Mouse (Mus musculus): ENCODE results near the gene Gsg1. TPM values are rescaled to one million over a fixed set of nuclear protein-coding genes. Genes with fewer than 3 reads are reported as not detected.
A peak's percentile ranks its signal among the peaks of the same experiment; 100 is the strongest.

Gene Gsg1
- 0.87 and 1.6 TPM in 2 replicates for polyA plus RNA-seq (2015; fragmentation: Nextera tagmentation; extraction: Ambion mirVana)

- H3K4me3 ChIP-seq (replicated peaks; ENCODE audit: low read length) = no peak within 1 kb of the TSS
- peaks cover 27% of the 10 kb centered on the region for H3K4me1 ChIP-seq (ENCODE audit: control insufficient read depth, insufficient read depth, low read length)
- no peaks in the 10 kb centered on the region for H3K27me3 ChIP-seq (ENCODE audit: control insufficient read depth, insufficient read depth, low read length)
- no peak within 1 kb of the TSS for H3K27ac ChIP-seq (ENCODE audit: low read length)
- H3K9ac ChIP-seq (ENCODE audit: low read length) = no peak within 1 kb of the TSS
- H3K9me3 ChIP-seq (replicated peaks; ENCODE audit: control insufficient read depth, low read length) = peaks cover 6% of the 10 kb centered on the region; the same call in 1 of the 2 replicates
- H3K4me2 ChIP-seq (ENCODE audit: low read depth, low read length) = no peak within 1 kb of the TSS
- 80% methylated on average over 7 of the region's 7 CpGs for WGBS
- no peaks in the 10 kb centered on the region for H3K36me3 ChIP-seq (ENCODE audit: control insufficient read depth, insufficient read depth, low read length)
- ATAC-seq (ENCODE audit: insufficient read depth, low FRiP score) = no peak
Observed at GRCm38 (mm10) chr6:135254153-135254552, at the start of gene Gsg1. Gene Gsg1, minus strand, starts transcription at chr6:135254351.

- H3K36me3 ChIP-seq (ENCODE audit: control insufficient read depth, insufficient read depth, low read length) = no peaks in the 10 kb centered on the region
- H3K4me1 ChIP-seq (ENCODE audit: control insufficient read depth, insufficient read depth, low read length) = peaks cover 14% of the 10 kb centered on the region; the same call in 1 of the 2 replicates
- H3K9ac ChIP-seq (ENCODE audit: low read length) = no peak overlapping the region
- no peak overlapping the region for H3K4me3 ChIP-seq (replicated peaks; ENCODE audit: low read length)
- no peak for ATAC-seq (ENCODE audit: insufficient read depth, low FRiP score)
- H3K27ac ChIP-seq (ENCODE audit: low read length) = no peak overlapping the region
- H3K9me3 ChIP-seq (replicated peaks; ENCODE audit: control insufficient read depth, low read length) = no peaks in the 10 kb centered on the region
- no peak overlapping the region for H3K4me2 ChIP-seq (ENCODE audit: low read depth, low read length)
- H3K27me3 ChIP-seq (ENCODE audit: control insufficient read depth, insufficient read depth, low read length) = no peaks in the 10 kb centered on the region
- WGBS = 67% methylated on average over 10 of the region's 10 CpGs
Observed at GRCm38 (mm10) chr6:135302421-135303125, 48.4 kb upstream of the Gsg1 start.

GRCm38 (mm10) chr6:135300469-135300868 lies 46.3 kb upstream of the Gsg1 start:
- no peaks in the 10 kb centered on the region for H3K27me3 ChIP-seq (ENCODE audit: control insufficient read depth, insufficient read depth, low read length)
- no peak for ATAC-seq (ENCODE audit: insufficient read depth, low FRiP score)
- H3K4me2 ChIP-seq (ENCODE audit: low read depth, low read length) = no peak overlapping the region
- peaks cover 14% of the 10 kb centered on the region for H3K4me1 ChIP-seq (ENCODE audit: control insufficient read depth, insufficient read depth, low read length)
- H3K9ac ChIP-seq (ENCODE audit: low read length) = no peak overlapping the region
- no peak overlapping the region for H3K4me3 ChIP-seq (replicated peaks; ENCODE audit: low read length)
- no peaks in the 10 kb centered on the region for H3K9me3 ChIP-seq (replicated peaks; ENCODE audit: control insufficient read depth, low read length)
- H3K27ac ChIP-seq (ENCODE audit: low read length) = no peak overlapping the region
- H3K36me3 ChIP-seq (ENCODE audit: control insufficient read depth, insufficient read depth, low read length) = no peaks in the 10 kb centered on the region
- WGBS = 77% methylated on average over 4 of the region's 4 CpGs

DNA sequence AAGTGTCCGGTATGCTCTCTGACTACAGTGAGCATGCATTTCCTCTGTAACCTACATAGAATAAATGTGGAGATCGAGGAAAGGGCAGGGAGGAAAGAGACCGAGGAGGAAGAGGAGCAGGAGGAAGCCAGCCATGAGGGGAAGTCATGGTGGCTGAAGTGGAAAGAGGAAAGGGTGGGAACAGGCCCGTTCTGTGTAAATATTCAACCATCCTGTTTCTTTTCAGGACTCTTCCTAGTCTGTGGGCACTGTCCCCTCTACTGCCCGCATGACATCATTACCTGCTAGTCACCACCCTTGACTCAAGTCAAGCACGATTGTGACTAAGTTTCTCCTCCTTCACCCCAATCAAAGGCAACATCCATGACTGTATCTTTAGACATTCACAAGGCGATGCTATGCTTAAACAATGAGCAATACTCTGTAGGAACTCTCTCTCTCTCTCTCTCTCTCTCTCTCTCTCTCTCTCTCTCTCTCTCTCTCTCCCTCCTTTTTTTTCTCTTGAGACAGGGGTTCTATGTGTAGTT lies 44.9 kb upstream of the Gsg1 start:
- Histone ChIP-seq H3K36me3 (ENCODE audit: control insufficient read depth, insufficient read depth, low read length) (no peaks in the 10 kb centered on the region), H3K4me3 (replicated peaks; ENCODE audit: low read length) (no peak overlapping the region), H3K4me1 (ENCODE audit: control insufficient read depth, insufficient read depth, low read length) (peaks cover 4% of the 10 kb centered on the region), H3K9me3 (replicated peaks; ENCODE audit: control insufficient read depth, low read length) (no peaks in the 10 kb centered on the region), H3K27me3 (ENCODE audit: control insufficient read depth, insufficient read depth, low read length) (no peaks in the 10 kb centered on the region), H3K27ac (ENCODE audit: low read length) (no peak overlapping the region), H3K9ac (ENCODE audit: low read length) (no peak overlapping the region), H3K4me2 (ENCODE audit: low read depth, low read length) (no peak overlapping the region)
- 76% methylated on average over 7 of the region's 7 CpGs for WGBS
- ATAC-seq (ENCODE audit: insufficient read depth, low FRiP score) = no peak

DNA sequence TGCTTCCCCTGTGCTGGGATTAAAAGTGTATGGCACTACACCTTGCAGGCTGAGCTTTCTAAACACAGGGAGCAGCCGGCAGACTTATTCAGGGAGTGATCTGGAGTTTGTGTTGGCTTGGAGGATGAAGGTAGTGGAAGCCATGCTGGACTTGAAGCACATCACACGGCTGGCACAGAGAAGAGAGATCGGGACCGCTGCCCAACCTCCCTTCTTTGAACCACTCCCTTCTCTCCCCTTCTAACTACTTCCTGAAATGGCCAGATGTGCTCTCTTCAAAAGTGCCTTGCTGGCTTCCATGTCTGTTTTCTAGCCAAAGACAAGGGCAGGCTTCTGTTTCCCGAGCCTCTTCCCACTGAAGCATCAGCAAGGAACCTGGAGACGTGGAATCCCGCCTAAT lies 43.4 kb upstream of the Gsg1 start:
- Histone ChIP-seq H3K9me3 (replicated peaks; ENCODE audit: control insufficient read depth, low read length) (no peaks in the 10 kb centered on the region), H3K27ac (ENCODE audit: low read length) (no peak overlapping the region), H3K36me3 (ENCODE audit: control insufficient read depth, insufficient read depth, low read length) (no peaks in the 10 kb centered on the region), H3K27me3 (ENCODE audit: control insufficient read depth, insufficient read depth, low read length) (no peaks in the 10 kb centered on the region), H3K9ac (ENCODE audit: low read length) (no peak overlapping the region), H3K4me2 (ENCODE audit: low read depth, low read length) (no peak overlapping the region), H3K4me1 (ENCODE audit: control insufficient read depth, insufficient read depth, low read length) (no peaks in the 10 kb centered on the region; the same call in 1 of the 2 replicates), H3K4me3 (replicated peaks; ENCODE audit: low read length) (no peak overlapping the region)
- no peak for ATAC-seq (ENCODE audit: insufficient read depth, low FRiP score)
- WGBS = 83% methylated on average over 7 of the region's 7 CpGs

GRCm38 (mm10) chr6:135296267-135296666 lies 42.1 kb upstream of the Gsg1 start:
- H3K36me3 ChIP-seq (ENCODE audit: control insufficient read depth, insufficient read depth, low read length) = no peaks in the 10 kb centered on the region
- no peak overlapping the region for H3K9ac ChIP-seq (ENCODE audit: low read length)
- no peaks in the 10 kb centered on the region for H3K27me3 ChIP-seq (ENCODE audit: control insufficient read depth, insufficient read depth, low read length)
- H3K9me3 ChIP-seq (replicated peaks; ENCODE audit: control insufficient read depth, low read length) = no peaks in the 10 kb centered on the region
- no peak overlapping the region for H3K4me3 ChIP-seq (replicated peaks; ENCODE audit: low read length)
- WGBS = 62% methylated on average over 17 of the region's 17 CpGs
- H3K4me1 ChIP-seq (ENCODE audit: control insufficient read depth, insufficient read depth, low read length) = no peaks in the 10 kb centered on the region; the same call in 1 of the 2 replicates
- ATAC-seq (ENCODE audit: insufficient read depth, low FRiP score) = no peak
- H3K4me2 ChIP-seq (ENCODE audit: low read depth, low read length) = 0 out of 2 replicates have a peak overlapping the region, but pooled peaks have one; percentile 4
- peak overlapping the region; percentile 76 for H3K27ac ChIP-seq (ENCODE audit: low read length)

GRCm38 (mm10) chr6:135295082-135295861 lies 41.1 kb upstream of the Gsg1 start:
- Histone ChIP-seq H3K9me3 (replicated peaks; ENCODE audit: control insufficient read depth, low read length) (no peaks in the 10 kb centered on the region), H3K4me1 (ENCODE audit: control insufficient read depth, insufficient read depth, low read length) (no peaks in the 10 kb centered on the region; the same call in 1 of the 2 replicates), H3K36me3 (ENCODE audit: control insufficient read depth, insufficient read depth, low read length) (no peaks in the 10 kb centered on the region), H3K4me2 (ENCODE audit: low read depth, low read length) (no peak overlapping the region), H3K9ac (ENCODE audit: low read length) (no peak overlapping the region), H3K27ac (ENCODE audit: low read length) (peak overlapping the region; percentile 76), H3K4me3 (replicated peaks; ENCODE audit: low read length) (no peak overlapping the region), H3K27me3 (ENCODE audit: control insufficient read depth, insufficient read depth, low read length) (no peaks in the 10 kb centered on the region)
- 61% methylated on average over 11 of the region's 11 CpGs for WGBS
- peak; percentile 53 for ATAC-seq (ENCODE audit: insufficient read depth, low FRiP score)

- ATAC-seq (ENCODE audit: insufficient read depth, low FRiP score) = no peak
- Histone ChIP-seq H3K36me3 (ENCODE audit: control insufficient read depth, insufficient read depth, low read length) (no peaks in the 10 kb centered on the region), H3K4me3 (replicated peaks; ENCODE audit: low read length) (no peak overlapping the region), H3K27ac (ENCODE audit: low read length) (peak overlapping the region; percentile 76), H3K9me3 (replicated peaks; ENCODE audit: control insufficient read depth, low read length) (no peaks in the 10 kb centered on the region), H3K27me3 (ENCODE audit: control insufficient read depth, insufficient read depth, low read length) (no peaks in the 10 kb centered on the region), H3K4me2 (ENCODE audit: low read depth, low read length) (no peak overlapping the region), H3K4me1 (ENCODE audit: control insufficient read depth, insufficient read depth, low read length) (no peaks in the 10 kb centered on the region; the same call in 1 of the 2 replicates), H3K9ac (ENCODE audit: low read length) (no peak overlapping the region)
- 47% methylated on average over 6 of the region's 6 CpGs for WGBS
Observed at GRCm38 (mm10) chr6:135294150-135294549, 40.0 kb upstream of the Gsg1 start.

GRCm38 (mm10) chr6:135292391-135292790 lies 38.2 kb upstream of the Gsg1 start:
- H3K9me3 ChIP-seq (replicated peaks; ENCODE audit: control insufficient read depth, low read length) = no peaks in the 10 kb centered on the region
- H3K4me1 ChIP-seq (ENCODE audit: control insufficient read depth, insufficient read depth, low read length) = no peaks in the 10 kb centered on the region; the same call in 1 of the 2 replicates
- H3K36me3 ChIP-seq (ENCODE audit: control insufficient read depth, insufficient read depth, low read length) = no peaks in the 10 kb centered on the region
- no peak overlapping the region for H3K4me2 ChIP-seq (ENCODE audit: low read depth, low read length)
- no peaks in the 10 kb centered on the region for H3K27me3 ChIP-seq (ENCODE audit: control insufficient read depth, insufficient read depth, low read length)
- no peak overlapping the region for H3K4me3 ChIP-seq (replicated peaks; ENCODE audit: low read length)
- WGBS = 56% methylated on average over 4 of the region's 4 CpGs
- no peak for ATAC-seq (ENCODE audit: insufficient read depth, low FRiP score)
- no peak overlapping the region for H3K27ac ChIP-seq (ENCODE audit: low read length)
- no peak overlapping the region for H3K9ac ChIP-seq (ENCODE audit: low read length)
